Mouse (Mus musculus): ENCODE measurements around the gene Foxf2.
A peak's percentile ranks its signal among the peaks of the same experiment; 100 is the strongest.

Foxf2 gene

GRCm38 (mm10) chr13:31626183-31626801 lies 676 bp downstream of the Foxf2 start:
- no peak for DNase-seq (ENCODE audit: low read depth, low spot score)

- no peak for DNase-seq (ENCODE audit: low read depth, low spot score)
Observed at GRCm38 (mm10) chr13:31626991-31627625, 1.5 kb downstream of the Foxf2 start.

GRCm38 (mm10) chr13:31627864-31628690 lies 2.5 kb downstream of the Foxf2 start:
- no peak for DNase-seq (ENCODE audit: low read depth, low spot score)

GRCm38 (mm10) chr13:31628691-31629180 lies 3.1 kb downstream of the Foxf2 start:
- no peak for DNase-seq (ENCODE audit: low read depth, low spot score)

- DNase-seq (ENCODE audit: low read depth, low spot score): no peak
Observed at GRCm38 (mm10) chr13:31629321-31629851, 3.8 kb downstream of the Foxf2 start.

- DNase-seq (ENCODE audit: low read depth, low spot score): no peak
Observed at GRCm38 (mm10) chr13:31630051-31630450, 4.4 kb downstream of the Foxf2 start.

DNA sequence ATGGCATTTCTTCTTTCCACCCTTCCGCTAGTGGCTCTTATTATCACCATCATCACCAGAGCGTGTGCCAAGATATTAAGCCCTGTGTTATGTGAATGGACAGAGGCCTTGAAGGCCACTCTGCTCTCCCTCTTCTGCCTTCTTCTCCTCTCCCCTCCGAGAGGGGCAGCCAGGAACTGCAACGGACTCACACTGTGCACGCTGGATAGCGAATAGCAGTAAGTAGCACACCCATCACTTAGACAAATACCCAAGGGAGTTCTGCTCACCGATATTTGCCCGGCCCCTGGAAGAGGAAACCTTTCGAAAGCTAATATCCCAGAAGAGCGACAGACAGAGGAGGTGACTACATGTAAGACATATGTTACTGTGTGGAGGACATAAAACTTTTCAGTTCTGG lies 4.9 kb downstream of the Foxf2 start:
- DNase-seq (ENCODE audit: low read depth, low spot score): no peak

GRCm38 (mm10) chr13:31631291-31631690 lies 5.7 kb downstream of the Foxf2 start:
- DNase-seq (ENCODE audit: low read depth, low spot score): no peak

- peak; percentile 76 for DNase-seq (ENCODE audit: low read depth, low spot score)
Observed at GRCm38 (mm10) chr13:31632450-31632849, 6.8 kb downstream of the Foxf2 start.

DNA sequence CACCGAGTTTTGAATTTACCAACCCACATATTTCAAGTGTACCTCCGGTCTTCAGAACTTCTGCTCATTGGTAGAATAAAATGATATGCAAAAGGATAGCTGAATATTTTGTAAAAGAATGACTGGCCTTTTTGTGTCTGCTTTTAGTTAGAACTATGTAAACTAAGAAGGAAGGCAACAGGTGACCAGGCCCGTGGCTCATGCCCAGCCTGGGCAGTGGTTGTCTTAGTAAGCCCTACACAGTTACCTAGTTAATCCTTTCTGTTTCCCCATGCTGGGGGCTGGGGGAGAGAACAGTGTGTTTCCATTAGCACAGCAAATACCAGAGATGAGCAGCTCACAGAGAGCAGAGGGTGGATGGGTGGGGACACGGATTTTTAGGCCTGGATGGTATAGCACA lies 7.6 kb downstream of the Foxf2 start:
- DNase-seq (ENCODE audit: low read depth, low spot score): no peak

- DNase-seq (ENCODE audit: low read depth, low spot score): no peak
Observed at GRCm38 (mm10) chr13:31635546-31635945, 9.9 kb downstream of the Foxf2 start.

- DNase-seq (ENCODE audit: low read depth, low spot score): no peak
Observed at GRCm38 (mm10) chr13:31641517-31641916, 15.9 kb downstream of the Foxf2 start.

DNA sequence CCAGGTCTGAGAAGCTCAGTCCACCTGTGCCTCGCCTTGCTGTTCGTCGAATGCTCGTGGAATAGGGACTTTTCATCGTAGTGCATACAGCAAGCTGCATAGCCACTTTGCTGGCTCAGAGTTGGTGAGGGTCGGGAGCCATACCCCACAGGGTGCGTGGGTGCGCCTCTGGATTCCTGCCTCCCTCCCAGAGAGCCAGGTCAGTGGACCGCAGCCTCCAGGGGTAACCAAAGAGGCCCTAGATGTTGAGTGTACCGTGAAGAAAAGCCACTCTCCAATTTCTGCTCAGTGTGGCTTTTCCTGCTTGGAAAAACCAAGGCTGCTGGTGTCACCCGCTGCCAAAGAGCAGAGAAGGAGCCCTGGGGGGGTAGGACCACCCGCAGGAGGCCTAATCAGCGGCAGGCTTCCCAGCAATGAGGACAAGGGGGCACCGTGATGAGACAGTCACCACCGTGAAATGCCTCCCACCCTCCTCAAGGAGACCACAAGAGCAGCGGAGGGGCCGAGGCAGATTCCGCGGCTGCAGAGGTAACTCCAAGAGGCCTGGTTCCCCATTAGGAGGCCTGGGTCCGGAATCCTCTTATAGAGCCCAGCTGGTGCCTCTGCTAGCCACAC lies 26.6 kb downstream of the Foxf2 start:
- DNase-seq (ENCODE audit: low read depth, low spot score): no peak

DNA sequence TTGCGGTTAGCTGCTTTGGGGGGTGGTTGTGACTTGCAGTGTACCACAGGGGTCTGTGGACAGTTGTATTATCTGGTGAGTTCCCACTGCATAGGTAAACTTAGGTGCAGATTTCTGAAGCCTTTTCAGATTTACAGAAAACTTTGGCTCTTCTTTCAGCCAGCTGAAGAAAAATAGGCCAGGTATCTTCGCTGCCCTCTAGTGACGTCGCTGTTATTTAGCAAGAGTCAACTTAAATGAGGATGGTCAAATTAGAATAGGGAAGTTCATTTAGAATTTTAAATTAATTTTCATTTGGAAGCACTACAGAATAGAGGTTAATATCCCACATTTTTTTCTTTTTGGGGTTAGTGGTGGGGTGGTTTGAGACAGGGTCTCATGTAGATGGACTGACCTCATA lies 30.6 kb downstream of the Foxf2 start:
- DNase-seq (ENCODE audit: low read depth, low spot score): peak; percentile 61

GRCm38 (mm10) chr13:31658212-31658611 lies 32.6 kb downstream of the Foxf2 start:
- peak; percentile 84 for DNase-seq (ENCODE audit: low read depth, low spot score)

- peak; percentile 75 for DNase-seq (ENCODE audit: low read depth, low spot score)
Observed at GRCm38 (mm10) chr13:31658963-31659362, 33.3 kb downstream of the Foxf2 start.

- no peak for DNase-seq (ENCODE audit: low read depth, low spot score)
Observed at GRCm38 (mm10) chr13:31661211-31661610, 35.6 kb downstream of the Foxf2 start.

DNA sequence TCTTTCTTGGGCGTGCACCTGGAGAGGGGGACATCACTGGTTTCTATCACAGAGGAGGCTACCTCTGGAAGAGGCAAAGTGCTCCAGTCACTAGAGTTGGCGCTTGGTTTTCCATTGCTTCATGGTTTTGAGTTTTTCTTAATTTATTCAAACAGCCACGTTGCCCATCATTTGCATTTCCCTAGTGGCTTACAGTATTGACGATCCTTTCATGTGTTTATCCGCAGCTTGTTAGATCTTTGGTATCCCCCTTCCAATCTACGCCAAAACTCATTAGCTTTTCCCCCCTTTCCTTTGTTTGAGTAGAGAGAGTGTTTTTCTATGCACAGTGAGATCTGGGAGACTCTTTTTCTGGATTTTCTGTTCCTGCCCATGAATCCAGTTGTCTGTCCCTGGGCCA lies 39.8 kb downstream of the Foxf2 start:
- no peak for DNase-seq (ENCODE audit: low read depth, low spot score)

DNA sequence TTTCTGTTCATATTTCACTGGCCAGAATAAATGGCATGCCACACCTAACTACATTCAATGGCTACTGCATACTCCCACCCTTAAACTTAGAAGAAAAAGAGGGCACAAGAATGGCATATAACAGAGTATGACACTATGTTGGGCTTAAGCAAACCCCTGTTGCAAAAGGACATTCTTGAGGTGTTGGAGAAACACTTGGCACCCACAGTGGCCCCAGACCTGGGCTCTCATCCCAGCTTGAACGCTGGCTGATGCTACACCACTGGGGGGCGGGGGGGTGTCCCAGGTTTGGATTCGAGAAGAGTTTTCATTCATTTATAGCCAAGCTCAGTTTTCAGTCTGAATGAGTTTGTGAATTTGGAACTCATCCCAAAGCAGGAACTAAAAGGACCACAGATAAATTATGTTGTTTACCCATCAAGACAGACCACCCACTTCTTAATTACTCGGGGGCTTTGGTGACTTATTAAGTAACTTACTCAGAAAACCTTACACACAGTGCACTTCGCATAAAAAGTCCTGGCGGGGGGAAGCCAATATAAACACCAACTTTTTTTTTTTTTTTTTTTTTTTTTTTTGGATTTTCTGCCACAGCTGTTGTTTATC lies 42.4 kb downstream of the Foxf2 start:
- DNase-seq (ENCODE audit: low read depth, low spot score): no peak

GRCm38 (mm10) chr13:31672093-31672492 lies 46.5 kb downstream of the Foxf2 start:
- DNase-seq (ENCODE audit: low read depth, low spot score): no peak

Data from A20 (cell line).